Mouse (Mus musculus): Measurements from ENCODE around the gene Nt5dc3. TPM values are rescaled to one million over a fixed set of nuclear protein-coding genes. Genes with fewer than 3 reads are reported as not detected.

Nt5dc3 gene
- polyA plus RNA-seq, 1 experiment, result 13.7 TPM

DNA sequence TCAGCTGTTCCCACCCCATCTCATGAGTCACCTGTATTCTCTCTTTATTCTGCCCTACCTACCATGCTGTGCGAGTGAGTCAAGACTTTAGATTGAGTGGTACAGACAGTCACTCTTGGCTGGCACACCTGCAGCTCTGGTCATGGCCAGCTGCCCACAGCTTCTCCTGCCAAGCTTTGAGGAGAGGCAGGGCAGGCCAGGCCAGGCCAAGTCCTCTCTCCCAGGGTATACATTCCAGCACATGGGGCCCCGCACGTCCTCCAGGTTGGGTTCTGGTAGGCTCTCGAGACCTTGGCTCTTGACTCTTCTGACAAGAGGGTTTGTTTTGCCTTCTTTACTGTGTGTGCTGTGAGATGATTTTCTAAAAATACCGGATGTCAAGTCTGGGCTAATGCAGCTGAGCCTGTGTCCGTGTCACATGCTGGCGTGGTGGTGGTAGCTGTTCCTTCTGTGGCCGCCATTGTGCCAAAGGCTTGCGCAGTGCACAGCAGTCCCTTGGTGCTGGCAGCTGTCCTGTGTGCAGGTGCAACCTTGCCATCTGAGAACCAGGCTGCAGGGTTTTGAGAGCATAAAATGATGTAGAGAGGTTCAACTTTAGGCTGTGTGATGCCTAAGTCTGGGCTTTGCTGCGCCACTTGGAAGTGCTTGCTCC is 47.2 kb downstream of the Nt5dc3 start:
- H3K79me3 ChIP-seq (ENCODE audit: low read depth), result no peaks in the 10 kb centered on the region
- H3K27me3 ChIP-seq (ENCODE audit: control insufficient read depth, insufficient read depth, insufficient read length), result no peaks in the 10 kb centered on the region
- TF ChIP-seq USF1 (IDR thresholded peaks at IDR 0.05; ENCODE audit: low read depth) (no peak), MAX (IDR thresholded peaks at IDR 0.05) (no peak)
- H3ac ChIP-seq (ENCODE audit: control insufficient read depth, insufficient read length, low read depth), result no peak overlapping the region
- peaks cover 9% of the 10 kb centered on the region for H3K79me2 ChIP-seq (ENCODE audit: control insufficient read depth, insufficient read depth)
- peaks cover 73% of the 10 kb centered on the region for H3K36me3 ChIP-seq (ENCODE audit: control insufficient read depth, insufficient read depth)
- H3K4me3 ChIP-seq (ENCODE audit: insufficient read depth, poor library complexity, severe bottlenecking), result no peak overlapping the region

DNA sequence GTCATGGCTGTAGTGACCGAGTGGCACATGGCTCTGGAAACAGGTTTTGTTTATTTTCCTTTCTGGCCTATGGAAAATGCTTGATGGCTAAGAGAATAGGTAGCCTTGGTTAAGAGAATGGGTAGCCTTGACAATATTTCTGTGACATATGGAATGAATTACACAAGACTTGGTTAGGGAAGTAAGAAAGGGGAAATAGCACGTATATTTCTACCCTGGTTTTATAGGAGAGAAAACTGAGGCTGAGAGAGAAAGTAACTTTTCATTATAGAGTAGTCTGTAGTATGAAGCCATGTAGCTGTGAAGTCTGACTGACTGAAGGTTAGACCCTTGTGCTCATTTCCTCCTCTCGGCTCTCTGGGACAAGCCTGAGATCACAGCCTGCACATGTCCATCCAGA is 48.1 kb downstream of the Nt5dc3 start:
- Histone ChIP-seq H3K79me2 (ENCODE audit: control insufficient read depth, insufficient read depth) (peaks cover 9% of the 10 kb centered on the region), H3K4me3 (ENCODE audit: insufficient read depth, poor library complexity, severe bottlenecking) (no peak overlapping the region), H3K36me3 (ENCODE audit: control insufficient read depth, insufficient read depth) (peaks cover 76% of the 10 kb centered on the region), H3ac (ENCODE audit: control insufficient read depth, insufficient read length, low read depth) (no peak overlapping the region), H3K27me3 (ENCODE audit: control insufficient read depth, insufficient read depth, insufficient read length) (no peaks in the 10 kb centered on the region), H3K79me3 (ENCODE audit: low read depth) (no peaks in the 10 kb centered on the region)
- no peak for TF ChIP-seq MYOD1 (IDR thresholded peaks at IDR 0.05; ENCODE audit: control insufficient read depth, insufficient read length, low read depth)
- TF ChIP-seq MYOG (IDR thresholded peaks at IDR 0.05; ENCODE audit: control insufficient read depth, extremely low read depth, insufficient read length), result no peak
- TF ChIP-seq FOSL1 (IDR thresholded peaks at IDR 0.05; ENCODE audit: insufficient read depth, low read length, poor library complexity, severe bottlenecking), result no peak
- no peak for TF ChIP-seq CTCF (IDR thresholded peaks at IDR 0.05; ENCODE audit: control insufficient read depth, insufficient read depth, insufficient read length)
- TF ChIP-seq MAX (IDR thresholded peaks at IDR 0.05), result no peak
- TF ChIP-seq CEBPB (IDR thresholded peaks at IDR 0.05; ENCODE audit: low read depth), result no peak
- TF ChIP-seq USF1 (IDR thresholded peaks at IDR 0.05; ENCODE audit: low read depth), result no peak

- H3K27me3 ChIP-seq (ENCODE audit: control insufficient read depth, insufficient read depth, insufficient read length), result no peaks in the 10 kb centered on the region
- no peak overlapping the region for H3ac ChIP-seq (ENCODE audit: control insufficient read depth, insufficient read length, low read depth)
- H3K4me3 ChIP-seq (ENCODE audit: insufficient read depth, poor library complexity, severe bottlenecking), result no peak overlapping the region
- H3K79me2 ChIP-seq (ENCODE audit: control insufficient read depth, insufficient read depth), result peaks cover 9% of the 10 kb centered on the region
- TF ChIP-seq FOSL1 (IDR thresholded peaks at IDR 0.05; ENCODE audit: insufficient read depth, low read length, poor library complexity, severe bottlenecking), result no peak
- no peak for TF ChIP-seq MYOG (IDR thresholded peaks at IDR 0.05; ENCODE audit: control insufficient read depth, extremely low read depth, insufficient read length)
- TF ChIP-seq MYOD1 (IDR thresholded peaks at IDR 0.05; ENCODE audit: control insufficient read depth, insufficient read length, low read depth), result no peak
- TF ChIP-seq CTCF (IDR thresholded peaks at IDR 0.05; ENCODE audit: control insufficient read depth, insufficient read depth, insufficient read length), result no peak
- TF ChIP-seq MAX (IDR thresholded peaks at IDR 0.05), result no peak
- no peak for TF ChIP-seq CEBPB (IDR thresholded peaks at IDR 0.05; ENCODE audit: low read depth)
- no peak for TF ChIP-seq USF1 (IDR thresholded peaks at IDR 0.05; ENCODE audit: low read depth)
- H3K79me3 ChIP-seq (ENCODE audit: low read depth), result no peaks in the 10 kb centered on the region
- peaks cover 80% of the 10 kb centered on the region for H3K36me3 ChIP-seq (ENCODE audit: control insufficient read depth, insufficient read depth)
These were observed 49.7 kb downstream of the Nt5dc3 start for GRCm38 (mm10) chr10:86828221-86829135.

GRCm38 (mm10) chr10:86829515-86829914 is 50.7 kb downstream of the Nt5dc3 start:
- Histone ChIP-seq H3K27me3 (ENCODE audit: control insufficient read depth, insufficient read depth, insufficient read length) (no peaks in the 10 kb centered on the region), H3K36me3 (ENCODE audit: control insufficient read depth, insufficient read depth) (peaks cover 82% of the 10 kb centered on the region), H3K79me3 (ENCODE audit: low read depth) (no peaks in the 10 kb centered on the region), H3ac (ENCODE audit: control insufficient read depth, insufficient read length, low read depth) (no peak overlapping the region), H3K4me3 (ENCODE audit: insufficient read depth, poor library complexity, severe bottlenecking) (no peak overlapping the region), H3K79me2 (ENCODE audit: control insufficient read depth, insufficient read depth) (peaks cover 9% of the 10 kb centered on the region)
- TF ChIP-seq MYOG (IDR thresholded peaks at IDR 0.05; ENCODE audit: control insufficient read depth, extremely low read depth, insufficient read length) (no peak), CTCF (IDR thresholded peaks at IDR 0.05; ENCODE audit: control insufficient read depth, insufficient read depth, insufficient read length) (no peak), CEBPB (IDR thresholded peaks at IDR 0.05; ENCODE audit: low read depth) (no peak), MAX (IDR thresholded peaks at IDR 0.05) (no peak), MYOD1 (IDR thresholded peaks at IDR 0.05; ENCODE audit: control insufficient read depth, insufficient read length, low read depth) (no peak), FOSL1 (IDR thresholded peaks at IDR 0.05; ENCODE audit: insufficient read depth, low read length, poor library complexity, severe bottlenecking) (no peak), USF1 (IDR thresholded peaks at IDR 0.05; ENCODE audit: low read depth) (no peak)

GRCm38 (mm10) chr10:86836784-86837183 is 58.0 kb downstream of the Nt5dc3 start:
- Histone ChIP-seq H3K27me3 (ENCODE audit: control insufficient read depth, insufficient read depth, insufficient read length) (no peaks in the 10 kb centered on the region), H3K79me2 (ENCODE audit: control insufficient read depth, insufficient read depth) (no peaks in the 10 kb centered on the region), H3K79me3 (ENCODE audit: low read depth) (no peaks in the 10 kb centered on the region), H3K4me3 (ENCODE audit: insufficient read depth, poor library complexity, severe bottlenecking) (no peak overlapping the region), H3ac (ENCODE audit: control insufficient read depth, insufficient read length, low read depth) (no peak overlapping the region), H3K36me3 (ENCODE audit: control insufficient read depth, insufficient read depth) (peaks cover 53% of the 10 kb centered on the region)
- TF ChIP-seq MYOD1 (IDR thresholded peaks at IDR 0.05; ENCODE audit: control insufficient read depth, insufficient read length, low read depth) (no peak), CTCF (IDR thresholded peaks at IDR 0.05; ENCODE audit: control insufficient read depth, insufficient read depth, insufficient read length) (no peak), MYOG (IDR thresholded peaks at IDR 0.05; ENCODE audit: control insufficient read depth, extremely low read depth, insufficient read length) (no peak), USF1 (IDR thresholded peaks at IDR 0.05; ENCODE audit: low read depth) (no peak), MAX (IDR thresholded peaks at IDR 0.05) (no peak), FOSL1 (IDR thresholded peaks at IDR 0.05; ENCODE audit: insufficient read depth, low read length, poor library complexity, severe bottlenecking) (no peak), CEBPB (IDR thresholded peaks at IDR 0.05; ENCODE audit: low read depth) (no peak)
